Mouse (Mus musculus): ENCODE measurements around the gene Ncoa6.

DNA sequence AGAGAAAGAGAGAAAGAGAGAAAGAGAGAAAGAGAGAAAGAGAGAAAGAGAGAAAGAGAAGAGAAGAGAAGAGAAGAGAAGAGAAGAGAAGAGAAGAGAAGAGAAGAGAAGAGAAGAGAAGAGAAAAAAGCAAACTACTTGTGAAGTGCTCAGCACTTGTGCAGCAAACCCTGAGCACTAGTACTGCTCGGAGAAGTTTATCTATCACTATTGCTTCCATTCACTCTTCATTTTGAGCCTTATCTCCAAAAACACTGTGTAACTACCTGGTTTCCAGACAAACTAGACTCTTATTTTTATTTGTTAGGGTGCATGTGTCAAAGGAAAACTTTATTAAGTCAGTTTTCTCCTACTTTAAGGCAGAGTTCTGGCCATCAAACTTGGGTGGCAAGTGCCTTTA, 6.8 kb downstream of the Ncoa6 start:
- no peak for TF ChIP-seq POLR2A (IDR thresholded peaks at IDR 0.05; ENCODE audit: insufficient read depth, low read length)
- no peak for TF ChIP-seq EP300 (IDR thresholded peaks at IDR 0.05; ENCODE audit: insufficient read depth, low read depth, low read length)
- TF ChIP-seq CTCF (IDR thresholded peaks at IDR 0.05; ENCODE audit: low read depth, low read length), result no peak

Data from ES-Bruce4 (cell line).